Mouse (Mus musculus): Measurements from ENCODE around the gene Slc1a2.

Slc1a2 gene

DNA sequence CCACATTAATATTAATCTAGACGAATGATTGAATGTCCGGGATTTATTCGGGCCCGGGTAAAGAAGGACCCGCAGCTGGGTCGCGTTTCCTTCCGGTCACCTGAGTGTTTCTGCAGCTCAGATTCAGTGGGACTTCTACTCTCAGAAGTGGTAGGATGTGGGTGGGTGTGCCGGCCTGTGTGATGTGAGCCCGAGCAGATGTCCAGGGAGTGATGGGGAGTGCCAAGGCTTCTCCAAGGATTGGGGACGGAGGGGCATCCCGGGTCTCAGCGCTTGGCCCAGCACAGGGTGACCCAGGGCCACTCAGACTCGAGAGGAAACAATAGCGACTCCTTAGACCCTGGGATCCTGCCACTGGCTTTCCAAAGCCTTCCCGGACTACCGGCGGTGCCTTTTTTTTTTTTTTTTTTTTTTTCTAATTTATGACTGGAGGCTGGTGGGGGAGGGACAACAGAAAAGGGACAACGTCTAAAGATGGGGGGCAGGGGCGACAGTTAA, at the start of gene Slc1a2:
Slc1a2 (plus strand) TSS at position 497 of the 498 bp plus-strand sequence.
- peak; percentile 9 for DNase-seq

- DNase-seq: no peak
Observed at GRCm38 (mm10) chr2:102610485-102610884, 48.0 kb upstream of the Slc1a2 start.

DNA sequence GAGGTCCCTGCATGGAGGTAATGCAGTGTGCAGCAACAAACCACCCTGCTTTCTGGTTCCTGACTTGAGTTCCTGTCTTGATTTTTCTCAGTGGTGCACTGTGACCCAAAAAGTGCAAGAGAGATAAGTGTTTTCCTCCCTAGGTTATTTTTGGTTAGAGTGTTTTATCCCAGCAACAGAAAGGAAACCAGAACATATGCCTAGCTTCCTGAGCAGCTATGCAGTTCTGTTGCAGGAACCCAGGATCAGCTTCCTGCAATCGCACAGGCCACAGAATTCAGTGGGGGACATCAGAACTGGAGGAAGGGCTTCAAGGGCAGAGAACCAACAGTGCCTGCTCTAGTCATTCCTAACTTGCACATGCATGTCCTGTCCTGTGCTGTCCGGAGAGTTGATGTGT, 41.8 kb upstream of the Slc1a2 start:
- DNase-seq: no peak

DNA sequence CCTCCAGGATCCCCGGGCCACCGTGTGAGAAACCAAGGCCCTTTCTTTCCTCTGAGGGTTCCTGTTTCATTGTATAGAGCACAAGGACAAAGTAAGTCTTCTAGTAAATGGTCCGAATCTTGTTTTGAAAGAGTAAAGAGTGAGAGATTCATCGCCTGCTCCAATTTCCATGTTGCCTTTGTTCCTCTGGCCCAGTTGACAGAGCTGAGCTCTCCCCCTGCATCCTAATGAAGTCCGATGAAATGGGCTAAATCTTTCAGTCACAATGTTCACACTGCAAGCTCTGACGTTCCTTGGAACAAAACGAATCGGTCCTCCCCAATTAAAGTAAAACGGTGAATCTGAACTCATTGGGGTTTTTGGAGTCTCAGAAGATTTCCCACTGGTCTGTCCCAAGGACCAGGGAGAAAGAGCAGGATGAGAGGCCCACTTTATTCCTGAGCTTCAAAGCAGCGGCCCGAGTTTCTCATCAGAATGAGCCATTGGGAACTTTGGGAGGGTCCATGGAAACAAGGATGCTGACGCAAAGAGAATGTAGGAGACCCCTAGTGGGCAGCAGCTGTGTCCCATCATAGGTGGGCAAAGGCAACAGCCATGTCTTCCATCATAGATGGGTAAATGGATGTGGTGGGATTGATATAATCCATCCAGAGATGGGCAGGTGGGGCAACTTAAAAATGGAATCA, 37.6 kb upstream of the Slc1a2 start:
- no peak for DNase-seq

DNA sequence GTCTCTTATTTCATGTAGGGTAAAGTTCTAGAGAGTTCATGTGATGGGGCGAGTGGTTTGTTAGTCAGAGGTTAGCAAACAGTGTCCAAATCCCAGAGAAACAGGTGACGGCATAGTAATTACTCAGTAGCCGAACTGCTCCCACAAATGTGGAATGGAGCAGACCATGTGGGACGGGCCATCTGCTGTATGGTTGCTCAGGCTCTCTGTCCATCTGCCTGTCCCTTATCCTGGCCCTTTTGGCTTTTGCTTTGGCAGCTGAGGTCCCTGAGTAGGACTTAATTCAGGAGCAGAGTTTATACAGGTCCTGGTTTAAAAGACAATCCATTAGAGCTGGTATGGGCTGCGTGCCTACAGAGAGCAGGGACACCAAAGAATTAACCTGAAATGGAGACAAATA, 36.3 kb upstream of the Slc1a2 start:
- DNase-seq: no peak

DNA sequence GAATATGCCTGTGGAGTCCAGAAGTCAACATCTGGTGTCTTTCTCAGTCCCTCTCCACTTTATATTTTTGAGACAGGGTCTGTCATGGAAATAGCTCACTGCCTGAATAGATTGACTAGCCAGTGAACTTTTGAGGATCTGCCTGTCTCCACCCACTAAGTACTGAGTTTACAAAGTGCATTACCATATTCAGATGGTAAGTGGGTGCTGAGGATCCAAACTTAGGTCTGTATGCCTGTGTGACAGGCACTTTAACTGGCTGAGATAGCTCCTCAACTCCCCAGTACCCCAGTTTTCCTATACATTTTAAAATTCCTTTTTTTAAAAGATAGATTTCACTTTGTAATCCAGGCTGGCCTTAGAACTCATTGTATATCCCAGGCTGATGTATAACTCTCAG, 35.5 kb upstream of the Slc1a2 start:
- DNase-seq: no peak

DNA sequence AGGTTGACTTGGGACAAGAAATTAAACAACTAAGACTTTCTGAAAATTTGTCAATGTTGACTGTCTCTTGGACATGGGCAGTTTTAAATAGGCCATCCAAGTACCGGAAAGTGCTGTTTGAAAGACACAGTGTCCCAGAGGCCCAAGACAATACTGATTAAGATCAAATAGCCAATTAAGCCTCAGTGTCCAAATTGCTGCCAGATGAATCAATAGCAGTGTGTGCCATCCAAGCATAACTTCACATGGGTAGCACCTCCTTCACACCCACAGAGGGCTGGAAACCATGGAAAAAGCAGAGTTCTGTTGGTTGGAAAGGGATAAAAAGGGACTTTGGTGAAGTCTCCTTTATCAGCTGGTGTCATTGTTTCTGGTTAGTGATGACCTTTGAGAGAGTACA, 33.9 kb upstream of the Slc1a2 start:
- no peak for DNase-seq

DNA sequence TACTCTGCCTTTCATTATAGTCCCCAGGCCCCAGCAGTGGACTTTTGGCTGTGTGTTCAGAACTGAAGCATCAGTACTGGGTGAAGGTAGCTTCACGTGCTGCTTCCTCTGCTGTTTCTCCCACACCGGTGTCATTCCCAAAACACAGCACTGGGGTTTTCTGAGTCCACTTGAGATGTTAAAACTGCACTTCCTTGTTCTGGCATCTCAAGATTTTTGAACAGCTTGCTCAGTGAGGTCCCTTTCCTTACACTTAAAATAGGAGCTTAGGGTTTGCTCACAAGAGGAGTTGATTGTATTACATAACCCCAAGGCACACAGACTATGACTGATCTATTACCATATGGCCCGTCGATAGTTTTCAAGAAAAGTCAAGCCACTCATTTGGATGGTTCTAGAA, 26.1 kb upstream of the Slc1a2 start:
- no peak for DNase-seq

- no peak for DNase-seq
Observed at GRCm38 (mm10) chr2:102634010-102634409, 24.4 kb upstream of the Slc1a2 start.

DNA sequence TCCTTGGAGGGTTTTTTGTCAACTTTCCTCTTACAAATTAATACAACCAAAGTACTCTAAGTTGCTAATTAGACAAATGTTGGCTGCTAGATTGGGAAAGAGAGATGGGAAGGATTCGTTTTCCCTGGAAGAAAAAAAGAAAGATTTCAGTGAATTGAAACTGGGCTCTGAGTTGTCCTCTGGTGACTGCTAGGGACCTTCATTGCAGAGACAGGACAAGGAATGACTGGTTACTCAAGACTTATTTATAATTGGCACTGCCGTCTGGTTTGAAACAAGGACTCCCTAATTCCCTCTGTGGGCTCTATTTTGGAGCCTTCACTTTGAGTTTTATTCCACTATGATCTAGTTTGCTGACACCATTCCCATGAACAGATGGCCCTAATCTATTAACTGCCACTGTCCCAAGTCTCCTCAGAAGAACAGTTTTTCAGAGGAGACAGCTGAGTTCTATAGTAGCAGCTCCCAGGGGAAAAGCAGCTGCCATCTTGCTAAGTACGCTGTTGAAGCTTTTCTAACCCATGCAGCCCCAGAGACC, 22.9 kb upstream of the Slc1a2 start:
- DNase-seq: no peak

GRCm38 (mm10) chr2:102636116-102636600, 22.3 kb upstream of the Slc1a2 start:
- no peak for DNase-seq

DNA sequence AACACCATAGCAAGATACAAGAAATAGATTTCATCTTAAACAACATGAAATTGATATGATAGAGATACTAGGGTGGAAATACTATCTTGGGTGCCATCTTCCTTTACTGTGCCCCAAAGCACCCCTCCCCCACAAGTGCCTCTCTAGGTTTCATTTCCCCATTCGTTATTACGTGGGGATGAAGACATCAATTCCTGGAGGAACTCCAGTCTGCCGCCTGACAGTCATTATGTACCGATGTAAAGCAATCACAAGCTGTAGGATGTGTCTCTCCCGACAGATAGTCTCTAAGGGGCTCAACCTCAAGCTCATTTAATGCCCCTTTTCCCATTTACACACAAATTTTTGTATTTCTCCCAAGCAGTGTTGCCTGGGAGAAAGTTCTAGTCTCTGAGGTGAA, 20.3 kb upstream of the Slc1a2 start:
- DNase-seq: no peak

DNA sequence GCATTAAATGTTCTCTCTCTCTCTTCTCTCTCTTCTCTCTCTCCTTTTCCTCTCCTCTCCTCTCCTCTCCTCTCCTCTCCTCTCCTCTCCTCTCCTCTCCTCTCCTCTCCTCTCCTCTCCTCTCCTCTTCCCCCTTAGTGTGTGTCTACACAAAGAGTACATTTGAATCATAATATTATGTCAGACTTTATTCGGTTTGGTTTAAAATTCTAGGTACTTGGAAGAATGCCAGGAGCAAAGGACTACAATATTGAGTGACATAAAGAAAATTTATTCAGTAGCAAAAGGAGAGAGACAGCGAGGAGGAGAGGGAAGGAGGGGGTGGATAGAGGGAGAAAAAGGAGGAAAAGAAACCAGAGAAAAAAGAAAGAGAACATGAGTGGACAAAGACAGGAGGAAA, 19.8 kb upstream of the Slc1a2 start:
- DNase-seq: no peak

GRCm38 (mm10) chr2:102648845-102649500, 9.5 kb upstream of the Slc1a2 start:
- DNase-seq: no peak

DNA sequence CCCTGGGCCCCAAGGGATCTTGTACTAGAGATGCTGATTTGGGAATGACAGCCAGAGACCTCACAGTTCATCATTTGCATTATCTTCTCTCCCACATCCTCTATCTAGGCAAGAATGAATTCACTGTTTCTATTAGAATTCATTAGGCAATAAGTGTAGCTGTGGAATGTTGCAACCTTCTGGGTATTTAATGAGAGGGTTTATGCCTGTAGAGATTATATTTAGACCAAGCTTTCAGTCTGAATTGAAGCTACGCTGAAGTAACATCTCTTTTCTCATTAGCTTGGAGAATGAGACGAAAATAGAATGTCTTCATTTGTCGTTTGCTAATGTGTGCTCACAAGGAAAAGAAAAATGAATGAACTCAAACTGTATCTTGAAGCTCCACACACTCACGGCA, 8.1 kb upstream of the Slc1a2 start:
- DNase-seq: no peak

- no peak for DNase-seq
Observed at GRCm38 (mm10) chr2:102655966-102656725, 2.3 kb upstream of the Slc1a2 start.

DNA sequence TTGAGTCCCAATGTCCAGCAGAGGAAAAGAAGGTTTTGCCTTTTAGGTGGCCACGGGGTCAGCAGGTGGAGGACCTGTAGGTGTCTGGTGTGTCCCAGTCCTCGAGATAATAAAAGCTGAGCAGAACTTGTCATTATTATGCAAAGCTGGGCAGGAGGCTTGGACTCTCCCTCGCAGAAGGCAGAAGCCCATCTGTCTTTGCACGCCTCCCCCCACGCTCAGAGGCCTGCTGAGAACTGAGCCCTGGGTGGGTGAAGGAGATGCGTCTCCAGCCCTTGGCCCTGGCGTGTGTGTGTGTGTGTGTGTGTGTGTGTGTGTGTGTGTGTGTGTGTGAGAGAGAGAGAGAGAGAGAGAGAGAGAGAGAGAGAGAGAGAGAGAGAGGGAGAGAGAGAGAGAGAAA, 733 bp upstream of the Slc1a2 start:
- no peak for DNase-seq

DNA sequence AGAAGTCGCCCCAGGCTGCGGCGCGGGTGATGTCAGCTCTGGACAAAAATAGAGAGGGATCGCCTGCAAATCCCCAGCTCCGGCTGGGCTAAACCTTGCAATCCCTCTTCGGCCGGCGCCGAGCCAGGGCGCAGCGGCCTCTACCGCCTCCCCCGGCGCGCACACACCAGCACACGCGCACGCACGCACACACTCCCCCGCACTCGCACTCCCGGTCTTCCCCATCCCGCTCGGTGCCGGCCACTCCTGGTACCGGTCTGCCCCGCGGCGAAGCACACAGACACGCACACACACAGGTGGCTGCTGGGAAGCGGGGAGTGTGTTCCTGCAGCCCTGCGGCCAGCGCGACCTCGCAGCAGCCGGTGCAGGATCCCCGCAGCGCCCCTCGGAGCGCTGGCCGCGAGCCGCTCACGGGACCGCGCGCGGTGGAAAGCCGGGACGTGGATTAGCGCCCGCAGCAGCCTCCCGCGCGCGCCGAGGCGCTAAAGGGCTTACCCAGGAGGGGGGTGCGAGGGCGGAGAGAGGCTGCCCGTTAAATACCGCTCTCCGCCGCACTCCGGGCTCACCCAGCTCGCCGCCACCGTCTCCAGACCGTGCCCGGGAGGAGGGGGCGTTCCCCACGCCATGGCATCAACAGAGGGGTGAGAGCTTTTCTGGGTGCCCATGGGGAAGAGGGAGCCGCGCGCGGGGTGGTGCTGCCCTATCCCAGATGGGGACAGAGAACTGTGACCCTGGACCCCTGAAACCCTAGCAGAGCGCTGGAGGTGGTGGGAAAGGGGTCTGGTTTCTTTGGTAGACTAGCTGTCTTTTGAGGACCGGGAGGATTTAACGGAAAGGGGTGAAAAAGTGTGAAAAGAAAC, 432 bp downstream of the Slc1a2 start:
- DNase-seq: peak; percentile 14

DNA sequence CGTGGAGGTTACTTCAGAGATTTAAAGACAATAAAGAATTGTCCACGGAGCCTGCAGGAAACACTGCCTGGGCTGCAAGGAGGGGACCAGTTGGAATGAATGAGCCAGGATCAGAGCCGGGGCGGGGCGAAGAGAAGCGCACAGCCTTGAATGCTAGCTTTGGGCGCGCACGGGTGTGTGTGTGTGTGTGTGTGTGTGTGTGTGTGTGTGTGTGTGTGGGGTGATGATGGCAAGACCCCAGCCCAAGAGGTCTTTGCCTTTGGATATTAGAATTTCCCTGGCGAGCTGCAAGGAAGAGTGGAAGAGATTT, 1.0 kb downstream of the Slc1a2 start:
- no peak for DNase-seq

DNA sequence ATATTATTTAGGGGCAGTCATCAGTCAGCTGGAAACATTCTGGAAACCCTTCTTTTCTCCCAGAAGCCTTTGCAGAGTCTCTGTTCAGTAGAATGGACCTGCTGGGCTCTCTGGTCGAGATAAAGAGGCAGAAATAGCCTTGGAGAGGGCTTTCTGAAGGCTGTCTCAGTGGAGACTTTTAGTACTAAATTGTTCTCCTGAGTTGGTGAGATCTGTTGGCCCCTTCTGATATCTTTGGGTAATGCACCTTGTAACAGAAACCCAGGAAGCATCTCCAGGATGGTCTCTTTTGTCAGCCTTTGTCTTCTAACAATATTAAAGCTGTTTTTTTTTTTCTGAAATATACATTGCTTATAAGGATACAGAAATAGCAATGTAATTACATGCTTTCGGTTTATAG, 2.6 kb downstream of the Slc1a2 start:
- DNase-seq: no peak

GRCm38 (mm10) chr2:102662911-102663310, 4.5 kb downstream of the Slc1a2 start:
- DNase-seq: no peak

GRCm38 (mm10) chr2:102663339-102663738, 4.9 kb downstream of the Slc1a2 start:
- DNase-seq: no peak

- no peak for DNase-seq
Observed at GRCm38 (mm10) chr2:102663865-102664264, 5.4 kb downstream of the Slc1a2 start.

All from thymus, postnatal 4 days (tissue).